Mouse (Mus musculus): ENCODE measurements at regions not wholly inside any gene's neighbourhood (a gene's known extent, or its start where the extent isn't known, plus 50 kb on each side); places are given as distances from the start of the nearest gene placed in this dataset.
A peak's percentile ranks its signal among the peaks of the same experiment; 100 is the strongest.

DNA sequence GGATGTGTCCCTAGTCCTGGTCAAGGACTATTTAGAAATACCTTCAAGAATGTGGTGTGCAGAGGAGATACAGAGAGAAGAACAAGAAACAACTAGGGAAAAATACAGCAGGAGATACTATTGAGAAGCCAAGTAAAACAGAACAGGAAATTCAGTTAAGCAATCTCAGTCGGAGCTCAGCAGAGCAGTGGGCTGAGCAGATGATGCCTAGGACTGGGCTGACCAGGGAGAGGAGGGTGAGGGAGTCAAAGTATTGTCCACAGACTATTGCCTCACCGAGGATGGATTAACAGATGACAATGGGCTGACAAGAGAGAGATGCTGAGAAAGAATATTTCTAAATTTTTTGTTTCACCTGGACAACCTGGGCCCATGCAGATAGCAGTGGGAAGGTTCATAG is 181.4 kb upstream of the Mon1b start:
- Histone ChIP-seq H3K9ac (ENCODE audit: low read depth, low read length) (no peak overlapping the region), H3K27ac (no peak overlapping the region), H3K36me3 (ENCODE audit: insufficient read depth, low read length) (no peaks in the 10 kb centered on the region), H3K9me3 (replicated peaks; ENCODE audit: low read length) (no peaks in the 10 kb centered on the region), H3K27me3 (ENCODE audit: insufficient read depth, low read length) (no peaks in the 10 kb centered on the region), H3K4me3 (replicated peaks; ENCODE audit: low read depth, low read length) (no peak overlapping the region), H3K4me1 (replicated peaks; ENCODE audit: insufficient read depth, low read length) (no peaks in the 10 kb centered on the region), H3K4me2 (ENCODE audit: low read length) (no peak overlapping the region)
- WGBS: 72% methylated on average over 2 of the region's 2 CpGs
- no peak for TF ChIP-seq CTCF (IDR thresholded peaks at IDR 0.05; ENCODE audit: low read depth)
- DNase-seq (ENCODE audit: low spot score) (no peak), ATAC-seq (replicated peaks; ENCODE audit: low FRiP score, low read depth) (no peak)

- Histone ChIP-seq H3K27me3 (ENCODE audit: insufficient read depth, low read length) (no peaks in the 10 kb centered on the region), H3K9me3 (replicated peaks; ENCODE audit: low read length) (no peaks in the 10 kb centered on the region), H3K36me3 (ENCODE audit: insufficient read depth, low read length) (no peaks in the 10 kb centered on the region), H3K9ac (ENCODE audit: low read depth, low read length) (no peak overlapping the region), H3K27ac (no peak overlapping the region), H3K4me2 (ENCODE audit: low read length) (no peak overlapping the region), H3K4me3 (replicated peaks; ENCODE audit: low read depth, low read length) (no peak overlapping the region), H3K4me1 (replicated peaks; ENCODE audit: insufficient read depth, low read length) (no peaks in the 10 kb centered on the region)
- DNase-seq (ENCODE audit: low spot score): no peak
- no peak for ATAC-seq (replicated peaks; ENCODE audit: low FRiP score, low read depth)
- 80% methylated on average over 9 of the region's 9 CpGs for WGBS
- TF ChIP-seq CTCF (IDR thresholded peaks at IDR 0.05; ENCODE audit: low read depth): no peak
Measured at GRCm38 (mm10) chr8:113464625-113465024, 170.8 kb upstream of the Mon1b start.

DNA sequence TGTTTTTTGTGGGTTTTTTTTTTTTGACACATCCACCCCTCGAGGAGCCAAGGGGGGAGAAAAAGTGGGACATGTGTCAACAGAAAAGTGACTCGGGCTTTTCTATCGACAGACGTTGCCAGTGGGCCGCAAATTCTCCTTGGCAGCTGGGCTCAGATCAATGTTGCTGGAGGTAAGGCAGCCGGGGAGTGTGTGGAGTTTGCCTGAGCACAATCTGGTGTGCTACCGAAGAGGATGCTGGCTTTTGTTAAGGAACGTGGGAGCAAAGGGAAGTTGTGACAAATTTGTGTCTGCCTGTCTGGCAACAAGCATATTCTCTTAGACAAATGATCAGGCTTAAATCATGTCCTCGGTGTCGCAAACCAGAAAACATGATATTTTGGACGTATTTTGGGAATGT is 170.2 kb upstream of the Mon1b start:
- Histone ChIP-seq H3K4me3 (replicated peaks; ENCODE audit: low read depth, low read length) (no peak overlapping the region), H3K4me2 (ENCODE audit: low read length) (no peak overlapping the region), H3K27ac (no peak overlapping the region), H3K27me3 (ENCODE audit: insufficient read depth, low read length) (no peaks in the 10 kb centered on the region), H3K9ac (ENCODE audit: low read depth, low read length) (no peak overlapping the region), H3K4me1 (replicated peaks; ENCODE audit: insufficient read depth, low read length) (no peaks in the 10 kb centered on the region), H3K36me3 (ENCODE audit: insufficient read depth, low read length) (no peaks in the 10 kb centered on the region), H3K9me3 (replicated peaks; ENCODE audit: low read length) (no peaks in the 10 kb centered on the region)
- DNase-seq (ENCODE audit: low spot score): no peak
- no peak for TF ChIP-seq CTCF (IDR thresholded peaks at IDR 0.05; ENCODE audit: low read depth)
- no peak for ATAC-seq (replicated peaks; ENCODE audit: low FRiP score, low read depth)
- 59% methylated on average over 11 of the region's 11 CpGs for WGBS

DNA sequence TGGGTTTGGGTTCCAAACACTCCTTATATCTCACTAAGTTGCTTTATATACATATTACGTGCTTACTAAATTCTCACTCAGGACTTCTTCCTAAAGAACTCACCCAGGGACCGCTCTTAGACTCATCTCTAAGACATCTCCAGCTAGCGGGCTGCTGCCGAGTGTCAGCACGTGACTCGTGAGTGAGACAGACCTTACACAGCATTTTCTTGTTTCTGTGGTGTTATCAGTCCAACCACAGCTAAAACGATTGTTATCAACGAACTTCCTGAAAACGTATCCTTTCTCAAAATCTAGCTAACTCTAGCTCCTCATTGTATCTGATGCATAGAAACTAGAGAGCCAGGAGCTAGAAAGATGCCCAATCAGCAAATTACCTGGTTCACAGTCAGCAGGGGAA is 168.7 kb upstream of the Mon1b start:
- Histone ChIP-seq H3K4me3 (replicated peaks; ENCODE audit: low read depth, low read length) (no peak overlapping the region), H3K4me2 (ENCODE audit: low read length) (no peak overlapping the region), H3K27me3 (ENCODE audit: insufficient read depth, low read length) (no peaks in the 10 kb centered on the region), H3K36me3 (ENCODE audit: insufficient read depth, low read length) (no peaks in the 10 kb centered on the region), H3K27ac (no peak overlapping the region), H3K9ac (ENCODE audit: low read depth, low read length) (no peak overlapping the region), H3K9me3 (replicated peaks; ENCODE audit: low read length) (no peaks in the 10 kb centered on the region), H3K4me1 (replicated peaks; ENCODE audit: insufficient read depth, low read length) (no peaks in the 10 kb centered on the region)
- no peak for TF ChIP-seq CTCF (IDR thresholded peaks at IDR 0.05; ENCODE audit: low read depth)
- DNase-seq (ENCODE audit: low spot score): no peak
- 91% methylated on average over 9 of the region's 9 CpGs for WGBS
- no peak for ATAC-seq (replicated peaks; ENCODE audit: low FRiP score, low read depth)

- no peak overlapping the region for H3K9ac ChIP-seq (ENCODE audit: low read depth, low read length)
- WGBS: 85% methylated on average over 2 of the region's 2 CpGs
- no peaks in the 10 kb centered on the region for H3K9me3 ChIP-seq (replicated peaks; ENCODE audit: low read length)
- H3K27ac ChIP-seq: no peak overlapping the region
- no peak overlapping the region for H3K4me2 ChIP-seq (ENCODE audit: low read length)
- H3K27me3 ChIP-seq (ENCODE audit: insufficient read depth, low read length): no peaks in the 10 kb centered on the region
- no peak for TF ChIP-seq CTCF (IDR thresholded peaks at IDR 0.05; ENCODE audit: low read depth)
- DNase-seq (ENCODE audit: low spot score) (no peak), ATAC-seq (replicated peaks; ENCODE audit: low FRiP score, low read depth) (no peak)
- H3K4me1 ChIP-seq (replicated peaks; ENCODE audit: insufficient read depth, low read length): no peaks in the 10 kb centered on the region
- H3K4me3 ChIP-seq (replicated peaks; ENCODE audit: low read depth, low read length): no peak overlapping the region
- no peaks in the 10 kb centered on the region for H3K36me3 ChIP-seq (ENCODE audit: insufficient read depth, low read length)
Measured at GRCm38 (mm10) chr8:113489436-113490107, 145.8 kb upstream of the Mon1b start.

GRCm38 (mm10) chr8:113490891-113491290 is 144.5 kb upstream of the Mon1b start:
- 86% methylated on average over 3 of the region's 3 CpGs for WGBS

GRCm38 (mm10) chr8:113496896-113497295 is 138.5 kb upstream of the Mon1b start:
- TF ChIP-seq CTCF (IDR thresholded peaks at IDR 0.05; ENCODE audit: low read depth): no peak
- Histone ChIP-seq H3K9ac (ENCODE audit: low read depth, low read length) (no peak overlapping the region), H3K36me3 (ENCODE audit: insufficient read depth, low read length) (no peaks in the 10 kb centered on the region), H3K4me2 (ENCODE audit: low read length) (no peak overlapping the region), H3K4me3 (replicated peaks; ENCODE audit: low read depth, low read length) (no peak overlapping the region), H3K4me1 (replicated peaks; ENCODE audit: insufficient read depth, low read length) (no peaks in the 10 kb centered on the region), H3K9me3 (replicated peaks; ENCODE audit: low read length) (no peaks in the 10 kb centered on the region), H3K27ac (no peak overlapping the region), H3K27me3 (ENCODE audit: insufficient read depth, low read length) (no peaks in the 10 kb centered on the region)
- WGBS: 43% methylated on average over 12 of the region's 12 CpGs
- peak; percentile 12 for DNase-seq (ENCODE audit: low spot score)
- ATAC-seq (replicated peaks; ENCODE audit: low FRiP score, low read depth): no peak

More at GRCm38 (mm10) chr8:113490891-113491290, 144.5 kb upstream of the Mon1b start:
- no peaks in the 10 kb centered on the region for H3K36me3 ChIP-seq (ENCODE audit: insufficient read depth, low read length)
- no peak overlapping the region for H3K27ac ChIP-seq
- H3K9me3 ChIP-seq (replicated peaks; ENCODE audit: low read length): no peaks in the 10 kb centered on the region
- H3K27me3 ChIP-seq (ENCODE audit: insufficient read depth, low read length): no peaks in the 10 kb centered on the region
- TF ChIP-seq CTCF (IDR thresholded peaks at IDR 0.05; ENCODE audit: low read depth): no peak
- H3K4me3 ChIP-seq (replicated peaks; ENCODE audit: low read depth, low read length): no peak overlapping the region
- DNase-seq (ENCODE audit: low spot score): no peak
- no peak for ATAC-seq (replicated peaks; ENCODE audit: low FRiP score, low read depth)
- no peak overlapping the region for H3K9ac ChIP-seq (ENCODE audit: low read depth, low read length)
- H3K4me2 ChIP-seq (ENCODE audit: low read length): no peak overlapping the region
- no peaks in the 10 kb centered on the region for H3K4me1 ChIP-seq (replicated peaks; ENCODE audit: insufficient read depth, low read length)
